Mouse (Mus musculus) spleen, postnatal 4 days (tissue): ENCODE data around the gene Eif3b.

ENCODE experiments used
- DNase-seq, 2 experiments: peaks; one replicate each; pipeline ENCODE4 v3.0.0; 2022; ENCODE audit warnings: low spot score in 2 of 2

Gene Eif3b

GRCm38 (mm10) chr5:140481458-140481857 lies 62.3 kb downstream of the Eif3b start:
- DNase-seq: no peak

DNA sequence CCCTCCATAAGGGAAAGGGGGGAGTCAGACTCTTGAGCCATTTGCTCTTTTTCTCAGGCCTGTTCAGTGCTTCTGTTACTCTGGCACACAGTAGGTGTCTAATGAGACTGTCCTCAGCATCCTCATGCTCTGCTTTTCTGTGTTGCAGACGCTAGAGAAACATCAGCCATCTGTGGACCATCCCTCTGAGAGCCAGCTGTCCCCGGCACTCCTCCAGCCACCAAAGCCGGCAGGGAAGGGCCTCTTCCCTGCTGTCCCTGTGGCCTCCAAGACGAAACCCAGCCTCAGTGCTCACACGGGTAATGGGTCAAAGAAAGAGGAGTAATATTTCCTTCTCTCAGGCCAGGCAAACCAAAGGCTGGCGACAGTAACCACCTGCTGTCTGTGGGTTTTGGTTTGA lies 72.0 kb downstream of the Eif3b start:
- no peak for DNase-seq

GRCm38 (mm10) chr5:140492684-140493233 lies 73.6 kb downstream of the Eif3b start:
- no peak for DNase-seq
